Mouse (Mus musculus) mesoderm, embryonic 11.5 days (tissue): ENCODE measurements around the gene Opcml.

ENCODE experiments used
- DNase-seq: peaks from one replicate; pipeline ENCODE4 v3.0.0-alpha.2; 2012; ENCODE audit warnings: low read depth, low spot score

Opcml gene

GRCm38 (mm10) chr9:27830519-27830918 lies 39.9 kb downstream of the Opcml start:
- no peak for DNase-seq

DNA sequence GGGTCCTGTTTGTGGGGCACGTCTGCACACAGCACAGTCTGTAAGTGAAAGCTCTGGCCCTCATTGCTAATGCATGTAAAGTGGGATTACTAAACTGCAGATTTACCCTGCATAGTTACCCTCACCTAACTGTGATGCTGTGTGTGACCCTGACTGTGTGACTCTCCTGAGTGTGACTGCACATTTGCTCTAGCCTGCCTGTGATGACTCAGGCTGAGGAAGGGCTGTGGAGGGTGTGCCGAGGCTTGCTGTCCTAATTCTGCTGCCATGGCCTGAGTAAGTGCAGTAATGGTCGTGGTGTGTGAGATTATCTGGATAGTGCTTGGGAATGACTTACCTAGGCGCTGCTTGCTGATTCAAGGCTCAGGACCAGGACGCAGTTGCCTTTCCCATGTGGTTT lies 52.2 kb downstream of the Opcml start:
- no peak for DNase-seq

DNA sequence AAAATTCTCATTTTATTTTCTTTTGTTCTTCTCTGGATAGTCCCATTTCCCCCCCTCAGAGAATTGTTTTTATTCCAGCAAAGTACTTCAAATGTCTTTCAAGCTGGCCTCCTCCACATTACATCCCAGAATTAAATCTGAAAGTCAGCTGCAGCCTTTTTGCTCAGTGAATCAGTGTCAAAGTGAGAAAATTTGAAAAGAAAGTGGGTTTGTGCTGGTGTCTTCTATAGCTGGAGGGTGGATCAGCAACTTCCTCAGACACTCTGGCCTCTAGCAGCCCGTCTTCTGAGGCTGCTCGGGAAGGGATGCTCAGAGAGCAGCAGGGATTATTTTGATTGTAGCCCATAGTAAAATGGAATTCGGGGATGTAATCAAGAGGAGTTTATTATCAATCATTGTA lies 81.0 kb downstream of the Opcml start:
- no peak for DNase-seq

DNA sequence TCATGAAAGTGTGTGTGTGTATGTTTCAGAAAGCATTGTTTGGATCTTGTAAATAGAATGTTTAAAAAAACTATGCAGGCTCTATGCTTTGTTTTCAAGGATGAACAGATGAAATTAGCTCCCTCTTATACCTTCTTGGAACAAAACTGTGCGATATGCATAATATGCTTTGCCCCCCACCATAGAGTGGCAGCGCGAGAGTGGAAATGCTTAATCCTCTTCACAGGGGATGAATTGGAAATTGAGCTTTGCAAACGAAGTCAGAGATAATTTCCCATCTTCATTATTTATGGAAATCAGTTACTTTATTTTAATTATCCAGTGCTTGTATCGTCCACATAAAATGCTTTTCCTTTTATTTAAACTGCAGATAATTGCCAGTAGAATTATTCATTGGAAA lies 99.1 kb downstream of the Opcml start:
- no peak for DNase-seq

- no peak for DNase-seq
These were observed 126.7 kb downstream of the Opcml start for GRCm38 (mm10) chr9:27917250-27917649.

GRCm38 (mm10) chr9:27923495-27923894 lies 132.9 kb downstream of the Opcml start:
- no peak for DNase-seq

GRCm38 (mm10) chr9:27923945-27924825 lies 133.6 kb downstream of the Opcml start:
- no peak for DNase-seq

GRCm38 (mm10) chr9:27925650-27926049 lies 135.1 kb downstream of the Opcml start:
- no peak for DNase-seq

DNA sequence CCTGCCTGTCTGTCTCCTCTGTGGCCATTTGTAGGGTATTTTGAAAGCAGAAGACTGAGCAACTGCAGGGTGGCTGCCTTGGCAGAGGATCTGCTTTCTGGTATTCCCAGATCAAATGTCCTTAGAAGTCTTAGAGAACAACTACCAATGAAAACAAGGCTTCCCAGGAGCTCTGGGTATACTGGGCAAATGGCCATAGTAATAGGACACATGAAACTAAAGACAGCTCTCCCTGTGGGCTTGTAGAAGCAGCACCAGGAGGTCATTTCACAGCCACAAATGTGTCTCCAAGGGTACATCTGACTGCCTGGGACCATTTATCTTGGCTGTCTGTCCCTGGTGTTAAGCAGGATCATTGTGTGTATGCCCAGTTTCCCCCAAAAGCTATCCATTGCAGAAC lies 146.7 kb downstream of the Opcml start:
- no peak for DNase-seq

DNA sequence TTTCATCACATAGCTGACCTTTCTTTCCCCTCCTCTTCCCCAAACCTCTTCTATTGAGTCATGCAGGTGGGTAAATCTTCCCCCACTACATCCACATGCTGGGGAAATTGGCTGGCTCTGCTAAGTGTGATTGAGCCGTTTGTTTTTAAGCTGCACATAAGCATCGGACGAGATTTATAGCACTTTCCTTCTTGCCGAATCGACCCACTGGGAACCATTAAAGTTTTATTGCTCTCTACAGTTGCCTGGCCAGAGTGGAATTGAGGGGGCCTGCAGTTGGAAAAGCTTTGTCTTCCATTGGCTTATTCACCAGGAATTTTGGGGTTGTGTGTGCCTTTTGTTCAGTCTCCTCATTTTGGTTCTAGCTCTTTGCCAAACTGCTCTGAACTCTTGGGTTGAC lies 147.1 kb downstream of the Opcml start:
- peak; percentile 68 for DNase-seq

GRCm38 (mm10) chr9:27945323-27946010 lies 154.9 kb downstream of the Opcml start:
- DNase-seq: peak; percentile 48

DNA sequence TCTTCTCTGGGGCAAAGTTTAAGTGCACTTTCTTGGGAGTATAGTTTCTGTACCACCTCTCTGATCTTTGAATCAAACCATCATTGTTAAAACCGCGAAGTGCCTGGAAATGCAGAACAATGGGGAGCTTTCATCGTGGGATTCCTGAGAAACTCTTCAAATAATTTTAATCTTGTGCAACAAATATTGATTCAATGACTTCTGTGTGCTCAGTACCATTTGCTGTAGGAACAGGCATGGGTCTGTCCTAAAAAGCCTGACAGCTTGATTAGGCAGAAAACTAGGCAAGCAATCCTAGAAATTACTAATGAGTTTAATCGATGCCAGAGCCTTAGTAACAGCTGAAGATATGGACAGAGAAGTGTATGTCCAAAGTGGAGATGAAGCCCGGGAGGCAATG lies 160.5 kb downstream of the Opcml start:
- DNase-seq: peak; percentile 11

GRCm38 (mm10) chr9:27961682-27962081 lies 171.1 kb downstream of the Opcml start:
- no peak for DNase-seq

DNA sequence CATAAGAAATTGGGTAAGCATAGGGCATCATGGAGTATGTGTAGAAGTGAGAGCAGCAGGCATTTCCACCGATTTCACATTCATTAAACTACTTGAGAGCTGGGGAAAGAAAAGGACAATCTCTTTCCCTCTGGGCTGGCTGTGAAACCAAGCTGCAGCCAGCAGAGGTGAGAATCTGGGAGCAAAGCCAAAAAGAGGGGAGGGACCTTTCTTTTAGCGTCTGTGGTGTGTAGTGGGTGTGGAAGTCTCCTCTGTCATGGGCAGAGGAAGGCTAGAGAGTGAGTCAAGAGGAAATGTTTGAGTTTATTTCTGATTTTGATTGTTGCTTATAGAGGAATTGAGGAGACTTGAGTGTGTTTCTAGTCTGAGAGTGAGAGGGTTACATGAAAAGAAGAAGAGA lies 172.8 kb downstream of the Opcml start:
- DNase-seq: no peak

- DNase-seq: no peak
These were observed 174.5 kb downstream of the Opcml start for GRCm38 (mm10) chr9:27964902-27965550.

DNA sequence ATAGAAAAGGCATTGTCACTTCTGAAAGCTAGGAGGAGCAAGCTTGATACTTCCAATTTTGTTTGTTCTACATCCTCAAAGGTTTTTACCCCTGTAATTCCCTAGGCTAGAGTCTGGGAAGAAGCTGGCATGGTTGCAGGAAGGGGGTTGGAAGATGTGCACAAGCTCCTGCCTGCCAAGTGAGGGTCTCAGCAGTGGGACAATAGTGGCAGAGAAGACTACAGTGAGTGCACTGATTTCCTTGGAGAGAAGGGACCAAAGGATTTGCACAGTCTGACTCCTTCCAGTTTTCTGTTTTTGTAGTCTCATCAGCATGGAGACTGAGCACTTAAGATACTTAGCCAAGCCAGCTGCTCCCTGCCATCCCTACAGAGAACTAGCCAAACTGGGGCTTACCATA lies 177.7 kb downstream of the Opcml start:
- DNase-seq: no peak

DNA sequence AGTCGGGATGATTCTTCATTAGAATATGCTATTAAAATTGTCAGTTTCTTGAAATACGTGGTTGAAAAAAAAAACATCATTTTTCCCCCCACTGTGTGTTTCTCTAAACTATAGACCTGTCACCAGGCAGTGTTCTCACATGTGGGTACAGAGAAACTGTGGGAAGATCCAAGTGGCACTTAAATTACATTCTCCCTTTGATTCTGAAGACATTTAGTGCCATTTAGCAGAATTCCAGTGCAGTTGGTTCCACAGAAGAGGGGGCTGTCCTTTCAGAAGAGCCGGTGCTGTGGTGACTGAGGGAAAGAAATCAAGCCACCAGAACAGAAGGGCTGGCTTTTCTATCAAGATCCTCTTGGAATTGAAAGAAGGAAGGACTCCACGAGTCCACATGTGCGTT lies 181.7 kb downstream of the Opcml start:
- DNase-seq: no peak

- DNase-seq: no peak
These were observed 192.0 kb downstream of the Opcml start for GRCm38 (mm10) chr9:27982576-27982975.

- no peak for DNase-seq
These were observed 196.3 kb downstream of the Opcml start for GRCm38 (mm10) chr9:27986604-27987588.

DNA sequence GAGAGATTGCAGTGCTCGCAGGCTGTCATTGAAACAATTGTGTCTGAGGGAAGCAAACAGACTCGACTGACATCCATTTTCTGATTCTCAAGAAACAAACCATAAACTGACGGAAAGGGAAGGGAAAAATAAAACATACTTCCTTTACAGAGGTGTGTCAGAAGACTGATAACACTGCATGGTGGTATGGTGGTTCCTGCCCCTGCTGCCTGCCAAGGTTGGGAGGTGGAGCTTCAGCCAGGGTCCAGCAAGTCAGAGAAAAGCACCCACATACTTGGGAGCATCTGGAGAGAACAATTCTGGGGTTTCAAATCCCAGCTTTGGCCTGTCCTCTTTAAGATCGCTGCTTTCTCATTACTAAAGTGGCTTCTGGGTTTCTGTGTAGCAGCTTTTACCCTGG lies 201.0 kb downstream of the Opcml start:
- DNase-seq: no peak

DNA sequence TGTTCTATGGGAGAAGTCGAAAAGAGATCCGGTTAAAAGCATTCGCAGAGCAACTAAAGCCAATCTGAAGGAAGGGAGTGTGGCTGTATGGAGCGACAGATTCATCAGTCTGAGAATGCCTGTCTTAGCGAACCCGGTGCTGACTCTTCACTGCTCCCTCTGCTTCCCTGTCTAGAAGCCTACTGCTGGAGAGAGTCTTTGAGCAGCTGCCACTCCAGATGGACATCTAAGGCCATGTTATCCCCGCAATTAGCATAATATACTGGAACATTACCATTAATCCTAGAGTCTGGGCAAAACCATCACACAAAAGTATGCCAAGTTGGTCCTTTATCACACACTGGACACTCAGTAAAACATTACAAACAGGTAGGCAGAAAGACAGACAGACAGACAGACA lies 206.0 kb downstream of the Opcml start:
- DNase-seq: no peak
